Comparison of ENCODE assay signal across 24 mouse cellular contexts in the genomic region with DNA sequence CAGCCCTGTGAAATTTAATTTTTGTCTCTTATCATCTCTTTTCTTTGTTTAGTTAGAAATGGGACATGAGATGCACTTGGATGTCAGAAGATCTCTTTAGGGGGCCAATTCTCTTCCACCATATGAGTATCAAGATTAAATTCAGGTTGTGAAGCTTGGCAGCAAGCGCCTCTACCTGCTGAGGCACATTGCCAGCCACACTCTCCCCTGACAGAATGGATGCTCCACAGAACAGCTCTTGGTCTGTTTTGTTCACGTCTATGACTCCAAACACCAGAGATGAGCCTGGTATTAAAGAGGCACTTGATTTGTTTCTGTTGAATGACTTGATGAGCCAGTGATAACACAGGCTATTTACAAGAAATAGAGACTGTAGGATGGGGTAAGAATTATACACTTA. TPM values are rescaled to one million over a fixed set of nuclear protein-coding genes. Genes with fewer than 3 reads are reported as not detected.
DNase-seq lines count a peak whose midpoint lies in the region; ATAC-seq and TF ChIP-seq lines count a peak whose summit lies in the region.
"Had no signal": no experiment of that assay in that cellular context is flagged by ENCODE, and none has a peak within 500 bp of the region (broad histone marks: within the 10 kb centered on the region; RNA-seq: fewer than 3 reads in every experiment).

No protein-coding gene starts in this region.

- H3K27ac ChIP-seq in cerebellum, adult 2 months (ENCODE audit: insufficient read depth, low read length): no peak overlapping the region
- H3K27ac ChIP-seq in hindbrain, embryonic 13.5 days: no peak overlapping the region
- H3K27ac ChIP-seq: embryonic facial prominence, embryonic 10.5 days; embryonic facial prominence, embryonic 13.5 days; forebrain, embryonic 13.5 days; gastrocnemius, adult 2 months; hindbrain, embryonic 15.5 days had no signal

- H3K27me3 ChIP-seq in cerebellum, adult 2 months (ENCODE audit: control insufficient read depth, insufficient read depth, low read length): no peaks in the 10 kb centered on the region
- H3K27me3 ChIP-seq in hindbrain, embryonic 13.5 days: no peaks in the 10 kb centered on the region
- H3K27me3 ChIP-seq: embryonic facial prominence, embryonic 13.5 days; forebrain, embryonic 13.5 days; hindbrain, embryonic 15.5 days had no signal

- H3K9ac ChIP-seq in hindbrain, embryonic 13.5 days: no peak overlapping the region
- H3K9ac ChIP-seq: embryonic facial prominence, embryonic 13.5 days; forebrain, embryonic 13.5 days; hindbrain, embryonic 15.5 days had no signal

- H3K36me3 ChIP-seq in hindbrain, embryonic 13.5 days: no peaks in the 10 kb centered on the region
- H3K36me3 ChIP-seq: embryonic facial prominence, embryonic 10.5 days; embryonic facial prominence, embryonic 13.5 days; hindbrain, embryonic 15.5 days had no signal

- ATAC-seq in hindbrain, embryonic 13.5 days (ENCODE audit: low FRiP score): no peak
- no peak for ATAC-seq in megakaryocyte-erythroid progenitor cell, adult 5-6 weeks (replicated peaks; ENCODE audit: low FRiP score, low TSS enrichment, poor library complexity, severe bottlenecking)
- ATAC-seq: CD4-positive, CD25-positive, alpha-beta regulatory T cell, adult 4 months; forebrain, embryonic 13.5 days; forebrain, embryonic 16.5 days had no signal

- WGBS in cerebellum, adult 2 months: 21% methylated on average over 2 of the region's 2 CpGs
- 89% methylated on average over 2 of the region's 2 CpGs for WGBS in hindbrain, embryonic 13.5 days

- TF ChIP-seq POLR2A in cerebellum, adult 2 months (IDR thresholded peaks at IDR 0.05; ENCODE audit: borderline replicate concordance, insufficient read depth, low read length): no peak

- no peaks in the 10 kb centered on the region; the same call in 1 of the 2 replicates for H3K4me1 ChIP-seq in cerebellum, adult 2 months (ENCODE audit: control insufficient read depth, insufficient read depth, low read length)
- peaks cover 9% of the 10 kb centered on the region; the same call in 1 of the 2 replicates for H3K4me1 ChIP-seq in hindbrain, embryonic 13.5 days (replicated peaks)
- H3K4me1 ChIP-seq: embryonic facial prominence, embryonic 10.5 days; embryonic facial prominence, embryonic 13.5 days; hindbrain, embryonic 15.5 days had no signal

- H3K4me2 ChIP-seq in hindbrain, embryonic 13.5 days: no peak overlapping the region
- H3K4me2 ChIP-seq: embryonic facial prominence, embryonic 13.5 days; forebrain, embryonic 13.5 days; heart, embryonic 11.5 days; hindbrain, embryonic 15.5 days had no signal

- no peaks in the 10 kb centered on the region for H3K9me3 ChIP-seq in hindbrain, embryonic 13.5 days
- H3K9me3 ChIP-seq: embryonic facial prominence, embryonic 10.5 days; embryonic facial prominence, embryonic 13.5 days; forebrain, embryonic 13.5 days; hindbrain, embryonic 15.5 days had no signal

- DNase-seq in cerebellum, adult 11-12 months: peak; percentile 49
- DNase-seq in cerebellum, adult 2 months: peak; percentile 54 to 70
- peak; percentile 60 for DNase-seq in cerebellum, adult 9-11 months
- peak; percentile 58 to 73 for DNase-seq in cerebellum, postnatal 25 days
- no peak for DNase-seq in kidney, postnatal 14 days
- no peak for DNase-seq in adrenal gland, adult 2 months
- DNase-seq: adrenal gland, postnatal 10 days; adrenal gland, postnatal 36 days; embryo, embryonic 11 days; gastrocnemius, adult 2 months; gastrocnemius, postnatal 14 days; heart, adult 11 months; heart, postnatal 4 days; kidney, adult 2 months had no signal

- TF ChIP-seq CTCF in cerebellum, adult 2 months (IDR thresholded peaks at IDR 0.05; ENCODE audit: borderline replicate concordance, insufficient read depth, low read depth, low read length): no peak

- no peak overlapping the region for H3K4me3 ChIP-seq in cerebellum, adult 2 months (replicated peaks; ENCODE audit: insufficient read depth, low read depth, low read length)
- no peak overlapping the region for H3K4me3 ChIP-seq in hindbrain, embryonic 13.5 days
- H3K4me3 ChIP-seq: embryonic facial prominence, embryonic 10.5 days; embryonic facial prominence, embryonic 13.5 days; erythroblast, embryonic 14.5 days; forebrain, embryonic 13.5 days; gastrocnemius, adult 2 months; hindbrain, embryonic 15.5 days had no signal

RNA-seq across cellular contexts. Expression of gene Btbd9, which starts 13.5 kb away (rescaled TPM):
- 32.1 and 32.7 TPM in 2 replicates for polyA plus RNA-seq in cerebellum, adult 2 months (2012; rRNA removed)
- polyA plus RNA-seq in hindbrain, embryonic 13.5 days (2015; fragmentation: Nextera tagmentation; extraction: Ambion mirVana): 149 and 150 TPM in 2 replicates
- 19.8 and 34.0 TPM in 2 replicates for total RNA-seq in megakaryocyte-erythroid progenitor cell, adult 5-6 weeks (2014; fragmentation: Nextera tagmentation)
- 8.5 and 22.3 TPM in 2 replicates for total RNA-seq in megakaryocyte-erythroid progenitor cell, adult 5-6 weeks (2017)
- 10 to 100 TPM; 32.7 to 48.5 TPM for total RNA-seq in adrenal gland, adult 2 months (2021)
- polyA plus RNA-seq in adrenal gland, adult 2 months (2012; rRNA removed): 16.5 and 17.8 TPM in 2 replicates

Comparison
In these comparisons a context has a peak if more than half of its experiments do, and no peak if none do; other contexts are left out.
1. DNase-seq: peak in cerebellum, adult 11-12 months (single experiment), cerebellum, adult 2 months (2 of 2), cerebellum, adult 9-11 months (single experiment) and cerebellum, postnatal 25 days (2 of 2); none in kidney, postnatal 14 days (single experiment) and adrenal gland, adult 2 months (single experiment).